Mouse (Mus musculus) Muller cell, postnatal 12 days (primary cell): ENCODE results near the gene Olfr181.

Experiments used
- DNase-seq: peaks from one replicate; pipeline ENCODE4 v3.0.0-alpha.2; 2015; ENCODE audit errors: inconsistent ontology term

Gene Olfr181

GRCm38 (mm10) chr16:58928655-58929054 is at the start of gene Olfr181:
TSS of gene Olfr181 (minus strand) at chr16:58928755.
- DNase-seq, result no peak

DNA sequence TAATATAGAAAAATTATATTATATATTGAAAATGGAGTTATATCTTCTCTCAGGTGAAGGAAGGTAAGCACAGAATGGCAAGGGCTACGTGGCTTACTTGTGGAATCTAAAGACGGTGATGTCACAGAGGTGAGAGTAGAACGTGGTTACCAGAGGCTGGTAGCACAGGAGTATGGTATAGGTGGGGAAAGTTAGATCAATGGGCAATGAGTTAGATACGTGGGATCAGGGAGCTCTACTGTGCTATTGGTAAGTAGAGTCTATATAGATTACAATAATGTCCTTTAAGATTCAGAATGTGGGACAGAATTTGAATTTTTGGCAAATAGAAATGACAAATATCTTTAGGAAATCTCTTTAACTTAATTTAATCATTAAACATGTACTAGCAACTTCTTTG is 737 bp upstream of the Olfr181 start, which contains the start of gene Olfr180:
TSS of gene Olfr180 (minus strand) at position 101 of the 400 bp plus-strand sequence.
- no peak for DNase-seq

DNA sequence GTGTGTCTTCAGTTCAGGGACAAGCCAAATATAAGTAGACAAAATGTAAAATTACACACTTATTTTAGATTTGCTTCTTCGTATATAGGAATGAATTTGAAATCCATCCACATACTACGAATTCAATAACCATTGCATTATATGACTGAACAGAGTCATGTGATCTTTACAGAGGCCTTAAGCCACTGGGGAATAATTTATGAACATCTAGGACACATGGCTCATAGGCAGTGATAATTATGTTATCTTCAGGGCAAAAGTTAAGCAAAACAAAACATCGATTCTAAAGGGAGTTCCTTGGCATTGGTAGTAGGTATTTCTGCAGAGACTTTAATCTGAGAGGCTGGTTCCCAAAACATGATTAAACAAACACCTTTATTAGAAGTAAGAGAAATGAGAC is 36.6 kb downstream of the Olfr181 start, which contains the start of gene Olfr178:
TSS of gene Olfr178 (minus strand) at position 101 of the 400 bp plus-strand sequence.
- DNase-seq, result no peak

GRCm38 (mm10) chr16:58884416-58884815 is 44.1 kb downstream of the Olfr181 start:
- DNase-seq, result no peak
